Mouse (Mus musculus) intestine, embryonic 14.5 days (tissue): ENCODE measurements around the gene Tspear. TPM values are rescaled to one million over a fixed set of nuclear protein-coding genes. Genes with fewer than 3 reads are reported as not detected.
"Not testable (repeated sequence)": the region's sequence is repeated elsewhere in the genome, so short reads cannot be mapped to it uniquely, and the experiment has no call there.

ENCODE experiments used
- ATAC-seq: fragments of 200-750 bp; cut with Nextera tagmentation; replicated peaks from 2 replicates; pipeline ENCODE4 v1.8.0; 2017; ENCODE audit warnings: low read depth, moderate number of reproducible peaks, moderate TSS enrichment, moderate library complexity; ENCODE audit not compliant: low FRiP score, low TSS enrichment
- DNase-seq: peaks from one replicate; pipeline ENCODE4 v3.0.0-alpha.2; 2018; ENCODE audit warnings: low spot score
- H3K27ac ChIP-seq: fragments of 300-500 bp; sonication (generic); 2 replicates; pipeline ENCODE4 v1.5.1; 2014; ENCODE audit warnings: low read depth, mild to moderate bottlenecking, control low read depth
- H3K27me3 ChIP-seq: fragments of 300-500 bp; sonication (generic); replicated peaks from 2 replicates; pipeline ENCODE4 v1.6.1; 2014; ENCODE audit warnings: low read length, control low read depth; ENCODE audit not compliant: control insufficient read depth, insufficient read depth
- H3K36me3 ChIP-seq: fragments of 300-500 bp; sonication (generic); 2 replicates; pipeline ENCODE4 v1.6.1; 2014; ENCODE audit warnings: low read length, control low read depth; ENCODE audit not compliant: control insufficient read depth, insufficient read depth
- H3K4me1 ChIP-seq: fragments of 300-500 bp; sonication (generic); replicated peaks from 2 replicates; pipeline ENCODE4 v1.6.1; 2014; ENCODE audit warnings: low read length, control low read depth, mixed read lengths; ENCODE audit not compliant: control insufficient read depth, insufficient read depth
- H3K4me2 ChIP-seq: fragments of 300-500 bp; sonication (generic); 2 replicates; pipeline ENCODE4 v1.6.1; 2014; ENCODE audit warnings: low read length
- H3K4me3 ChIP-seq: fragments of 300-500 bp; sonication (generic); 2 replicates; pipeline ENCODE4 v1.5.1; 2014; ENCODE audit warnings: low read depth, low read length, control low read depth, mixed read lengths
- H3K9ac ChIP-seq: fragments of 300-500 bp; sonication (generic); 2 replicates; pipeline ENCODE4 v1.6.1; 2014; ENCODE audit warnings: mild to moderate bottlenecking, low read length
- H3K9me3 ChIP-seq: fragments of 300-500 bp; sonication (generic); 2 replicates; pipeline ENCODE4 v1.6.1; 2016; ENCODE audit warnings: low read length, control low read depth; ENCODE audit not compliant: control insufficient read depth
- WGBS: fragments of 180-500 bp; shearing (Covaris S2); extraction: QIAGEN DNeasy Blood & Tissue Kit; methylation state at CpG from one replicate; pipeline ENCODE4 v1.1.7; 2014; 5-methylcytosine and 5-hydroxymethylcytosine counted together
- polyA plus RNA-seq: library from polyadenylated mRNA; unstranded; fragments of >200 nt; fragmentation: Nextera tagmentation; extraction: Ambion mirVana; gene quantifications from 2 replicates; pipeline ENCODE4 v1.2.1, GENCODE M21; 2014

Tspear gene
- polyA plus RNA-seq, 1 experiment from 2014 or later: 1.2 TPM

DNA sequence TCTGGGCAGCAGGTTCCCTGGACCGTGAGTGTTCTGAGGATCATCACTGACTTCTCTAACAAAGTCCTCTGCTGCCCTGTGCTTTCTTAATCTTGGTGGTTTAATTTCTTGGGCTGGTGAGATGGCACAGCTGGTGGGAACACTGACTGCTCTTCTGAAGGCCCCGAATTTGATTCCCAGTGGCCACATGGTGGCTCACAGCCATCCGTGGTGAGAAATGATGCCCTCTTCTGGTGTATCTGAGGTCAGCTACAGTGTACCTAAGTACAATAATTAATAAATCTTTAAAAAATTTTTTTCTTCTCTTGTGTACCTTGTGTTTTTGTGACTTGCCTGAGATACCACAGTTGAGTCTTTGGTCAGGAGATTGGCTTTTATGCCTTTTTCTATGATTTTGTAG is 65.9 kb downstream of the Tspear start:
- H3K4me2 ChIP-seq, H3K9ac ChIP-seq, DNase-seq, ATAC-seq, H3K27me3 ChIP-seq, H3K36me3 ChIP-seq, H3K9me3 ChIP-seq, H3K4me3 ChIP-seq, H3K4me1 ChIP-seq, H3K27ac ChIP-seq: not testable (repeated sequence)
- WGBS: 66% methylated on average over 3 of the region's 3 CpGs

DNA sequence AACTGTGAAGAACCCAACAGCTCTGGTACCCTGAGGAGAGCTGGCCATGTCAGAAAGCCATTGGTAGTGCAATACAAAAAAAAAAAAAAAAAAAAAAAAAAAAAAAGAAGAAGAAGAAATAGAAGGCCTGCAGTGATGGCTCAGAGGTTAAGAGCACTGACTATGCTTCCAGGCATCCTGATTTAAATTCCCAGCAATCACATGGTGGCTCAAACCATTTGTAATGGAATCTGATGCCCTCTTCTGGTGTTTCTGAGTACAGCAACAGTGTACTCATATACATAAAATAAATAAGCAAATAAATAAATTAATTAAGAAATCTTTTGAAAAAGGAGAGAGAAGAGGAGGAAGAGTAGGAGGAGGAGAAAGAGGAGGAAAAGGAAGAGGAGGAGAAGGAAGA is 67.1 kb downstream of the Tspear start:
- H3K4me2 ChIP-seq: no peak overlapping the region
- H3K4me1 ChIP-seq: no peaks in the 10 kb centered on the region
- no peak for ATAC-seq
- no peak overlapping the region for H3K4me3 ChIP-seq
- no peak for DNase-seq
- no peaks in the 10 kb centered on the region for H3K9me3 ChIP-seq
- no peaks in the 10 kb centered on the region for H3K36me3 ChIP-seq
- no peak overlapping the region for H3K9ac ChIP-seq
- H3K27ac ChIP-seq: no peak overlapping the region
- no peaks in the 10 kb centered on the region for H3K27me3 ChIP-seq

DNA sequence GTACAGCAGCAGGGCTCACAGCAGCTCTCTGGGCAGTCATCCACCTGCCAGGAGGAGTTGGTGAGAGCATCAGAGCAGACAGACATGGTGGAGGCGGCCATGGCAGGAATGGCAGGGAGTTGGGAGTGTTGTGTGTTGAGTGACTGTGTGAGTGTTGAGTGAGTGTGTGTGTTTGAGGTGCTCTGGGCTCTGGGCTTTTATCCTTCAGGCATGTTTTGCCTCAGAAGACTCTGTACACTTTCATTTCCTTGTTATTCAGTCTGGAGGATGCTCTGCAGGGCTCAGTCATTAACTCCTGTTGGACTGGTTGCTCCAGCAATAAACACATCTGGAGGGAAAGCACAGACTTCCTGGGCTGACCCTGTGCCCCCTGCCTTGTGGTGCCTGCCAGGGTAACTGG is 73.2 kb downstream of the Tspear start, which contains the start of gene Gm3233:
TSS of gene Gm3233 (minus strand) at position 101 of the 400 bp plus-strand sequence.
- not testable (repeated sequence) for H3K27ac ChIP-seq, H3K27me3 ChIP-seq, DNase-seq, H3K36me3 ChIP-seq, H3K9me3 ChIP-seq, H3K4me1 ChIP-seq, H3K4me2 ChIP-seq, H3K4me3 ChIP-seq, H3K9ac ChIP-seq, ATAC-seq
- no CpG with 5 or more reads among the region's 1 CpGs for WGBS

DNA sequence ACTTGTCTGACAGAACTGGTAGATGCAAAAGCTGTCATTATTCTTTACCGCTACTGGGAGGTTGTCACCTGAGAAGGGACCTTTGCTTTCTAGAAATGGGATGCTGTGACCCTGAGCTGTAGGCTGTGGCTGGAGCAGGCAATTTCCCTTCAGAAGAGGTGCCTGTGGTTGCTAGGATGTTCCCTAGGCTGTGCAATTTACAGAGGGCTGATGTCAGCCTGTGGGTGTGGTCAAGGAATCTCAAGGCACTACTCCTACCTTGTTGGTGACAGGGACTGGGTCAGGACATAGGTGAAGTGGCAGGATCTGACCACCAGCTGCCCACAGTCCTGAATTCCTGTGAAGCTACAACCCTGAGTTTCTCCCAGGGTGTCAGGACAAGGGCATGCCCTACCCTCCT is 83.4 kb downstream of the Tspear start:
- H3K4me3 ChIP-seq: no peak overlapping the region
- no peak for DNase-seq
- no peak for ATAC-seq
- H3K27ac ChIP-seq: no peak overlapping the region
- H3K9ac ChIP-seq: no peak overlapping the region
- no peaks in the 10 kb centered on the region for H3K9me3 ChIP-seq
- H3K27me3 ChIP-seq: no peaks in the 10 kb centered on the region
- H3K4me2 ChIP-seq: no peak overlapping the region
- no peaks in the 10 kb centered on the region for H3K36me3 ChIP-seq
- H3K4me1 ChIP-seq: no peaks in the 10 kb centered on the region
- WGBS: 81% methylated on average over 1 of the region's 1 CpGs

DNA sequence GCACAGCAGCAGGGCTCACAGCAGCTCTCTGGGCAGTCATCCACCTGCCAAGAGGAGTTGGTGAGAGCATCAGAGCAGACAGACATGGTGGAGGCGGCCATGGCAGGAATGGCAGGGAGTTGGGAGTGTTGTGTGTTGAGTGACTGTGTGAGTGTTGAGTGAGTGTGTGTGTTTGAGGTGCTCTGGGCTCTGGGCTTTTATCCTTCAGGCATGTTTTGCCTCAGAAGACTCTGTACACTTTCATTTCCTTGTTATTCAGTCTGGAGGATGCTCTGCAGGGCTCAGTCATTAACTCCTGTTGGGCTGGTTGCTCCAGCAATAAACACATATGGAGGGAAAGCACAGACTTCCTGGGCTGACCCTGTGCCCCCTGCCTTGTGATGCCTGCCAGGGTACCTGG is 84.9 kb downstream of the Tspear start, which contains the start of gene Gm3238:
TSS of gene Gm3238 (minus strand) at position 101 of the 400 bp plus-strand sequence.
- not testable (repeated sequence) for H3K9me3 ChIP-seq, H3K9ac ChIP-seq, H3K27ac ChIP-seq, DNase-seq, H3K4me2 ChIP-seq, H3K36me3 ChIP-seq, ATAC-seq, H3K27me3 ChIP-seq, H3K4me1 ChIP-seq, H3K4me3 ChIP-seq
- 75% methylated on average over 1 of the region's 1 CpGs for WGBS

DNA sequence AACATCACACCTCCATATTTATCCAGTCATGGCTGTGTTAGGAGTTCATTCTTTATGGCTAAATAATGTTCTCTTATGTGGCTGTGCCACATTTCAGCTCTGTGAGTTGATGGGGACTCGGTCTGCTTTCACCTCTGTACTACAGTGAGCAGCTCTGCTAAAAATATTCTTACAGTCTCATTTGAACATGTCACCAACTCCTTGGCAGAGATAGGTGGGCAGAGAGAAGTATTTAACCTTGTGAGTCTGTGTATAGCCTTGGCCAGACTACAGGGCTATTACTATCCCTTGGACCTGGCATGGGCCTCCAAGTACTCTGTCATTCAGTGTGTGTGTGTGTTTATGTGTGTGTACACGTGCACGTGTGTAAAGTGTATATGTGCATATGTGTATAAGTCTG is 85.8 kb downstream of the Tspear start:
- 90% methylated on average over 1 of the region's 3 CpGs for WGBS
- ATAC-seq, H3K27ac ChIP-seq, H3K36me3 ChIP-seq, DNase-seq, H3K4me1 ChIP-seq, H3K9me3 ChIP-seq, H3K4me2 ChIP-seq, H3K9ac ChIP-seq, H3K4me3 ChIP-seq, H3K27me3 ChIP-seq: not testable (repeated sequence)

DNA sequence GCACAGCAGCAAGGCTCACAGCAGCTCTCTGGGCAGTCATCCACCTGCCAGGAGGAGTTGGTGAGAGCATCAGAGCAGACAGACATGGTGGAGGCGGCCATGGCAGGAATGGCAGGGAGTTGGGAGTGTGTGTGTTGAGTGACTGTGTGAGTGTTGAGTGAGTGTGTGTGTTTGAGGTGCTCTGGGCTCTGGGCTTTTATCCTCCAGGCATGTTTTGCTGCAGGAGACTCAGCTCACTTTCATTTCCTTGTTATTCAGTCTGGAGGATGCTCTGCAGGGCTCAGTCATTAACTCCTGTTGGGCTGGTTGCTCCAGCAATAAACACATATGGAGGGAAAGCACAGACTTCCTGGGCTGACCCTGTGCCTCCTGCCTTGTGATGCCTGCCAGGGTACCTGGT is 90.5 kb downstream of the Tspear start, which contains the start of gene Gm7138:
TSS of gene Gm7138 (minus strand) at position 101 of the 400 bp plus-strand sequence.
- H3K36me3 ChIP-seq, H3K9me3 ChIP-seq, H3K4me2 ChIP-seq, H3K9ac ChIP-seq, H3K4me1 ChIP-seq, DNase-seq, H3K27ac ChIP-seq, ATAC-seq, H3K4me3 ChIP-seq, H3K27me3 ChIP-seq: not testable (repeated sequence)
- WGBS: 58% methylated on average over 1 of the region's 1 CpGs

DNA sequence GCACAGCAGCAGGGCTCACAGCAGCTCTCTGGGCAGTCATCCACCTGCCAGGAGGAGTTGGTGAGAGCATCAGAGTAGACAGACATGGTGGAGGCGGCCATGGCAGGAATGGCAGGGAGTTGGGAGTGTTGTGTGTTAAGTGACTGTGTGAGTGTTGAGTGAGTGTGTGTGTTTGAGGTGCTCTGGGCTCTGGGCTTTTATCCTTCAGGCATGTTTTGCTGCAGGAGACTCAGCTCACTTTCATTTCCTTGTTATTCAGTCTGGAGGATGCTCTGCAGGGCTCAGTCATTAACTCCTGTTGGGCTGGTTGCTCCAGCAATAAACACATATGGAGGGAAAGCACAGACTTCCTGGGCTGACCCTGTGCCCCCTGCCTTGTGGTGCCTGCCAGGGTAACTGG is 96.1 kb downstream of the Tspear start, which contains the start of gene Gm3250:
TSS of gene Gm3250 (minus strand) at position 101 of the 400 bp plus-strand sequence.
- not testable (repeated sequence) for H3K9ac ChIP-seq, H3K9me3 ChIP-seq, H3K36me3 ChIP-seq, DNase-seq, H3K27me3 ChIP-seq, H3K27ac ChIP-seq, ATAC-seq, H3K4me2 ChIP-seq, H3K4me3 ChIP-seq, H3K4me1 ChIP-seq
- WGBS: no CpG with 5 or more reads among the region's 1 CpGs

DNA sequence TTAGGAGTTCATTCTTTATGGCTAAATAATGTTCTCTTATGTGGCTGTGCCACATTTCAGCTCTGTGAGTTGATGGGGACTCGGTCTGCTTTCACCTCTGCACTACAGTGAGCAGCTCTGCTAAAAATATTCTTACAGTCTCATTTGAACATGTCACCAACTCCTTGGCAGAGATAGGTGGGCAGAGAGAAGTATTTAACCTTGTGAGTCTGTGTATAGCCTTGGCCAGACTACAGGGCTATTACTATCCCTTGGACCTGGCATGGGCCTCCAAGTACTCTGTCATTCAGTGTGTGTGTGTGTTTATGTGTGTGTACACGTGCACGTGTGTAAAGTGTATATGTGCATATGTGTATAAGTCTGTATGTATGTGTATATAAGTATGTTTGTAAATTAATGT is 97.0 kb downstream of the Tspear start:
- not testable (repeated sequence) for H3K36me3 ChIP-seq, DNase-seq, H3K4me2 ChIP-seq, H3K27ac ChIP-seq, H3K4me3 ChIP-seq, H3K9ac ChIP-seq, ATAC-seq, H3K27me3 ChIP-seq, H3K4me1 ChIP-seq, H3K9me3 ChIP-seq
- WGBS: 95% methylated on average over 1 of the region's 3 CpGs
